12 mouse cellular contexts compared by ENCODE assay signal in genomic region chr17:81667935-81668334, GRCm38 (mm10).
DNase-seq lines count a peak whose midpoint lies in the region; ATAC-seq lines count a peak whose summit lies in the region.
"Had no signal": no experiment of that assay in that cellular context is flagged by ENCODE, and none has a peak within 500 bp of the region (broad histone marks: within the 10 kb centered on the region; RNA-seq: fewer than 3 reads in every experiment).

No protein-coding gene starts in this region.

- H3K27ac ChIP-seq in heart, embryonic 16.5 days (ENCODE audit: low read length): peak overlapping the region; percentile 61
- H3K27ac ChIP-seq in embryonic facial prominence, embryonic 10.5 days (replicated peaks): no peak overlapping the region
- H3K27ac ChIP-seq in hindbrain, embryonic 13.5 days: peak overlapping the region; percentile 98; the same call in 1 of the 2 replicates
- peak overlapping the region; percentile 99; the same call in 1 of the 2 replicates for H3K27ac ChIP-seq in midbrain, embryonic 15.5 days

- H3K27me3 ChIP-seq in heart, embryonic 16.5 days (ENCODE audit: control insufficient read depth, insufficient read depth, low read length): 0 out of 2 replicates have a peak, but pooled peaks cover 2% of the 10 kb centered on the region
- peaks cover 41% of the 10 kb centered on the region for H3K27me3 ChIP-seq in embryonic facial prominence, embryonic 10.5 days (replicated peaks; ENCODE audit: low read depth, poor library complexity, severe bottlenecking)
- peaks cover 20% of the 10 kb centered on the region for H3K27me3 ChIP-seq in hindbrain, embryonic 13.5 days
- peaks cover 13% of the 10 kb centered on the region; the same call in 1 of the 2 replicates for H3K27me3 ChIP-seq in midbrain, embryonic 15.5 days (replicated peaks)
- H3K27me3 ChIP-seq: CH12.LX had no signal

- H3K9ac ChIP-seq in heart, embryonic 16.5 days (ENCODE audit: low read length): peak overlapping the region; percentile 49; the same call in 1 of the 2 replicates
- peak overlapping the region; percentile 94 for H3K9ac ChIP-seq in hindbrain, embryonic 13.5 days
- H3K9ac ChIP-seq in midbrain, embryonic 15.5 days: peak overlapping the region; percentile 98; the same call in 1 of the 2 replicates

- peak overlapping the region; percentile 98 for H3K4me2 ChIP-seq in heart, embryonic 16.5 days (ENCODE audit: low read depth, low read length)
- H3K4me2 ChIP-seq in hindbrain, embryonic 13.5 days: peak overlapping the region; percentile 76
- peak overlapping the region; percentile 85 for H3K4me2 ChIP-seq in midbrain, embryonic 15.5 days

- peaks cover 54% of the 10 kb centered on the region for H3K4me1 ChIP-seq in heart, embryonic 16.5 days (ENCODE audit: control insufficient read depth, insufficient read depth, low read length)
- peaks cover 25% of the 10 kb centered on the region for H3K4me1 ChIP-seq in embryonic facial prominence, embryonic 10.5 days
- H3K4me1 ChIP-seq in hindbrain, embryonic 13.5 days (replicated peaks): peaks cover 46% of the 10 kb centered on the region
- H3K4me1 ChIP-seq in midbrain, embryonic 15.5 days: peaks cover 38% of the 10 kb centered on the region

- no peak for ATAC-seq in heart, embryonic 16.5 days (replicated peaks; ENCODE audit: extremely low read depth, insufficient read depth, low FRiP score)
- ATAC-seq in hindbrain, embryonic 13.5 days (ENCODE audit: low FRiP score): no peak
- ATAC-seq in midbrain, embryonic 15.5 days (replicated peaks): no peak

- 50% methylated on average over 2 of the region's 2 CpGs for whole genome bisulfite sequencing in heart, embryonic 16.5 days
- 74% methylated on average over 2 of the region's 2 CpGs for WGBS in embryonic facial prominence, embryonic 10.5 days
- WGBS in hindbrain, embryonic 13.5 days: 56% methylated on average over 2 of the region's 2 CpGs
- WGBS in midbrain, embryonic 15.5 days: 51% methylated on average over 2 of the region's 2 CpGs

- peak overlapping the region; percentile 18; the same call in 1 of the 2 replicates for H3K4me3 ChIP-seq in heart, embryonic 16.5 days (ENCODE audit: low read length)
- peak overlapping the region; percentile 74; the same call in 1 of the 2 replicates for H3K4me3 ChIP-seq in embryonic facial prominence, embryonic 10.5 days
- H3K4me3 ChIP-seq in hindbrain, embryonic 13.5 days: peak overlapping the region; percentile 74
- H3K4me3 ChIP-seq in midbrain, embryonic 15.5 days: peak overlapping the region; percentile 89

- intact Hi-C loops in heart, postnatal 36 days (cut with DNase I): no loop called here

- no peaks in the 10 kb centered on the region for H3K9me3 ChIP-seq in heart, embryonic 16.5 days (replicated peaks; ENCODE audit: control insufficient read depth, low read length)
- H3K9me3 ChIP-seq in embryonic facial prominence, embryonic 10.5 days: no peaks in the 10 kb centered on the region
- H3K9me3 ChIP-seq in hindbrain, embryonic 13.5 days: no peaks in the 10 kb centered on the region
- no peaks in the 10 kb centered on the region for H3K9me3 ChIP-seq in midbrain, embryonic 15.5 days

- no peak for DNase-seq in heart, postnatal 36 days
- no peak for DNase-seq in embryonic facial prominence, embryonic 10.5 days (ENCODE audit: low spot score)
- DNase-seq in retina, postnatal 1 day: no peak
- no peak for DNase-seq in thymus, postnatal 10 days (ENCODE audit: low spot score in 2 of 2)
- no peak for DNase-seq in ovary, postnatal 10 days (ENCODE audit: low spot score)
- DNase-seq: cerebellum, adult 9-11 months; lung, postnatal 14 days; thymus, postnatal 25 days had no signal

- H3K36me3 ChIP-seq in heart, embryonic 16.5 days (ENCODE audit: control insufficient read depth, insufficient read depth): 0 out of 2 replicates have a peak, but pooled peaks cover 4% of the 10 kb centered on the region
- no peaks in the 10 kb centered on the region for H3K36me3 ChIP-seq in embryonic facial prominence, embryonic 10.5 days (replicated peaks)
- H3K36me3 ChIP-seq in hindbrain, embryonic 13.5 days: no peaks in the 10 kb centered on the region
- no peaks in the 10 kb centered on the region for H3K36me3 ChIP-seq in midbrain, embryonic 15.5 days (replicated peaks)

Comparison
In these comparisons a context has a peak if more than half of its experiments do, and no peak if none do; other contexts are left out.
1. H3K4me3 ChIP-seq: peak in every context shown above with its lines; median percentile 89 in midbrain, embryonic 15.5 days; 74 in embryonic facial prominence, embryonic 10.5 days; 74 in hindbrain, embryonic 13.5 days; 18 in heart, embryonic 16.5 days.